Mouse (Mus musculus) spleen, adult 2 months (tissue): Measurements from ENCODE around the gene Pamr1. TPM values are rescaled to one million over a fixed set of nuclear protein-coding genes. Genes with fewer than 3 reads are reported as not detected.

ENCODE experiments used
- DNase-seq, 2 experiments: peaks; one replicate each; pipeline versions ENCODE4 v3.0.0 to v3.0.0-alpha.2; 2012 to 2021; ENCODE audit warnings: low spot score in 2 of 2, low read depth in 1 of 2
- H3K27ac ChIP-seq: fragments of 200-500 bp; 2 replicates; pipeline ENCODE4 v1.5.1; 2012; ENCODE audit warnings: low read length, inconsistent platforms; ENCODE audit not compliant: insufficient read depth
- H3K27me3 ChIP-seq: fragments of 200-500 bp; 2 replicates; pipeline ENCODE4 v1.6.1; 2012; ENCODE audit warnings: mild to moderate bottlenecking, moderate library complexity, low read length, inconsistent platforms; ENCODE audit not compliant: control insufficient read depth, insufficient read depth
- H3K36me3 ChIP-seq: fragments of 200-500 bp; 2 replicates; pipeline ENCODE4 v1.6.1; 2012; ENCODE audit warnings: mild to moderate bottlenecking, low read length, inconsistent platforms; ENCODE audit not compliant: control insufficient read depth, insufficient read depth
- H3K4me1 ChIP-seq: fragments of 200-500 bp; 2 replicates; pipeline ENCODE4 v1.6.1; 2011; ENCODE audit warnings: inconsistent platforms; ENCODE audit not compliant: control insufficient read depth, insufficient read depth, insufficient read length
- H3K4me3 ChIP-seq: fragments of 200-500 bp; 2 replicates; pipeline ENCODE4 v1.5.1; 2011; ENCODE audit warnings: mild to moderate bottlenecking, inconsistent platforms; ENCODE audit not compliant: insufficient read depth, insufficient read length; ENCODE audit errors: extremely low read depth
- CTCF ChIP-seq: fragments of 200-500 bp; IDR thresholded peaks from 2 replicates; pipeline ENCODE4 v1.5.1; 2011; ENCODE audit warnings: mild to moderate bottlenecking, inconsistent platforms; ENCODE audit not compliant: insufficient read depth, insufficient read length, insufficient replicate concordance; ENCODE audit errors: extremely low read depth
- POLR2A ChIP-seq: fragments of 200-500 bp; IDR thresholded peaks from 2 replicates; pipeline ENCODE4 v1.6.1; 2011; ENCODE audit warnings: low read depth, low read length, inconsistent platforms
- WGBS: fragments of 180-500 bp; shearing (Covaris S2); methylation state at CpG from one replicate; pipeline ENCODE4 v1.1.7; 2018; 5-methylcytosine and 5-hydroxymethylcytosine counted together
- polyA plus RNA-seq: library from polyadenylated mRNA; depleted of rRNA; stranded (reverse); fragments of >200 nt; gene quantifications from 2 replicates; pipeline ENCODE4 v1.2.3, GENCODE M21; 2012

Pamr1 gene
- polyA plus RNA-seq, 1 experiment, result 0.48 TPM

DNA sequence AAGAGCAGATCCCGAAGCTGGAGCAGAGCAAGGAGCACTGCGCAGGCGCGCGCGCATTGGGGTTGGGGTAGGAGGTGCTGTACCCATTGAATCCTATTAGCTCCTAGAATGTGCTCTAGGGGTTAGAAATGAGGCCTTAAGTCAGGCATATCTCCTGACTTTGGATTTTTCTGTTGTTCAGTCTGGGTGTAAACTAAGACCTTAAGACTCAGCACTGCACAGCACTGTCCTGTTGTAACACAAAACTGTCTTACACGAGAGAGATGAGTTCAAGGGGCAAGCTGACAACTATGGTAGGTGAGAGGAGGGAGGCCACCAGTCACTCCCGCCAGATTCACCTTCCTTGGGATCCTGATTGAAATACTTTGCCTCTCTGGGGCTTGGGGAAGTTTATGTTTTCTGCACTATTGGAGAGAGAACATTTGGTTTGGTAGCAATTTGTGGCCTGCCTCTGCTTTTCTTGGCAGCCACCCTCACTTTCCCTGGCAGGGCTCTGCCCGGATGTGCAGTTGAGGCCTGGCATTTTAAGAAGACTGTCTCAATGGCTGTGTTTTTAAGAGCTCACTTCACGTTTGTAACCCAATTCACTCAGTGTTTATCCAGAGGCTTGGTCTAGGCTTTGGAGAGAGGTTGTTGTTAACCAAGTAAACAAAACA, 99.2 kb downstream of the Pamr1 start:
- 88% methylated on average over 10 of the region's 10 CpGs for WGBS
- TF ChIP-seq POLR2A (no peak), CTCF (no peak)
- DNase-seq, result no peak

DNA sequence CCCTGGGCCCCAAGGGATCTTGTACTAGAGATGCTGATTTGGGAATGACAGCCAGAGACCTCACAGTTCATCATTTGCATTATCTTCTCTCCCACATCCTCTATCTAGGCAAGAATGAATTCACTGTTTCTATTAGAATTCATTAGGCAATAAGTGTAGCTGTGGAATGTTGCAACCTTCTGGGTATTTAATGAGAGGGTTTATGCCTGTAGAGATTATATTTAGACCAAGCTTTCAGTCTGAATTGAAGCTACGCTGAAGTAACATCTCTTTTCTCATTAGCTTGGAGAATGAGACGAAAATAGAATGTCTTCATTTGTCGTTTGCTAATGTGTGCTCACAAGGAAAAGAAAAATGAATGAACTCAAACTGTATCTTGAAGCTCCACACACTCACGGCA, 100.5 kb downstream of the Pamr1 start:
- TF ChIP-seq POLR2A (no peak), CTCF (no peak)
- Histone ChIP-seq H3K4me1 (no peaks in the 10 kb centered on the region), H3K4me3 (no peak overlapping the region), H3K27ac (no peak overlapping the region), H3K27me3 (no peaks in the 10 kb centered on the region), H3K36me3 (no peaks in the 10 kb centered on the region)
- DNase-seq, result no peak
- WGBS, result 83% methylated on average over 4 of the region's 4 CpGs

More for the DNA sequence above, 99.2 kb downstream of the Pamr1 start:
- no peaks in the 10 kb centered on the region for H3K27me3 ChIP-seq
- H3K4me3 ChIP-seq, result no peak overlapping the region
- no peak overlapping the region for H3K27ac ChIP-seq
- H3K36me3 ChIP-seq, result no peaks in the 10 kb centered on the region
- H3K4me1 ChIP-seq, result no peaks in the 10 kb centered on the region

DNA sequence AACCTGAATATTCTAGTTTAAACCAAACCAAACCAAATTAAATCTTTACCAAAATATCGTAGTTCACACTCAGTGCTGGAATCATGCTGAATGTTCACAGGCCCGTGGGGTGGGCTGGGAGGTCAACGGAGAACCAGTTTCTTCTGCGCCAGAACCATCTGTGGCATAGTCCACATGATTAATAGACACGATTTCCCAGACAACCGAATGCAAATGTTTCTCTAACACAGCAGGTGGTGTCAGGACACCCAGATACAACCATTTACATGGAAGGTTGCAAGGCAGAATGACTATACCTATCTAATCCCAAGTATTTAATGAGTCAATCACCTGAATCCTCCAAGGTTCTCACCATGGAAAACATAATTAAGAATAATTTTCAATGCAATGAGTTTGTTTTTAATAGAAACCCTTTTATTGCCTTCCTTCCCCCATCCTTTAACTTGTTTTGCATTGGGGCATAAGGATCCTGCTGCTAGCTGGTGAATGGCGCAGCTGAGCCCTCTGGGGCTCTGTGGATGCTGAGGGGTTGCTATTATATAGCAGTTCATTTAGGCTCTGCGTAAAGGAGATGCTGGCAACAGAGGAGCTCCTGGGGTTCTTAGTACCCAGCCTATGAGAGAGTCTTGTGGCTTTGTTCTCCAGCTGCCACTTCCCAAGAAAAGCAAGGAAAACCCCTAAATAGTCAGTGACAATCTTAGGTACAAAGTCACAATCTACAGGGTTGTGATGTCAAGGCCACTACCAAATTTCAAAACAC, 106.3 kb downstream of the Pamr1 start:
- no peak for DNase-seq
- Histone ChIP-seq H3K27ac (no peak overlapping the region), H3K4me3 (no peak overlapping the region), H3K4me1 (peaks cover 5% of the 10 kb centered on the region; the same call in 1 of the 2 replicates), H3K36me3 (no peaks in the 10 kb centered on the region), H3K27me3 (peaks cover 14% of the 10 kb centered on the region)
- no peak for TF ChIP-seq POLR2A
- WGBS, result 82% methylated on average over 8 of the region's 8 CpGs

DNA sequence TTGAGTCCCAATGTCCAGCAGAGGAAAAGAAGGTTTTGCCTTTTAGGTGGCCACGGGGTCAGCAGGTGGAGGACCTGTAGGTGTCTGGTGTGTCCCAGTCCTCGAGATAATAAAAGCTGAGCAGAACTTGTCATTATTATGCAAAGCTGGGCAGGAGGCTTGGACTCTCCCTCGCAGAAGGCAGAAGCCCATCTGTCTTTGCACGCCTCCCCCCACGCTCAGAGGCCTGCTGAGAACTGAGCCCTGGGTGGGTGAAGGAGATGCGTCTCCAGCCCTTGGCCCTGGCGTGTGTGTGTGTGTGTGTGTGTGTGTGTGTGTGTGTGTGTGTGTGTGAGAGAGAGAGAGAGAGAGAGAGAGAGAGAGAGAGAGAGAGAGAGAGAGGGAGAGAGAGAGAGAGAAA, 107.9 kb downstream of the Pamr1 start:
- Histone ChIP-seq H3K4me1 (peaks cover 5% of the 10 kb centered on the region; the same call in 1 of the 2 replicates), H3K4me3 (no peak overlapping the region), H3K36me3 (no peaks in the 10 kb centered on the region), H3K27me3 (peaks cover 14% of the 10 kb centered on the region), H3K27ac (no peak overlapping the region)
- 46% methylated on average over 7 of the region's 7 CpGs for WGBS
- DNase-seq, result no peak
- TF ChIP-seq POLR2A (no peak), CTCF (no peak)

DNA sequence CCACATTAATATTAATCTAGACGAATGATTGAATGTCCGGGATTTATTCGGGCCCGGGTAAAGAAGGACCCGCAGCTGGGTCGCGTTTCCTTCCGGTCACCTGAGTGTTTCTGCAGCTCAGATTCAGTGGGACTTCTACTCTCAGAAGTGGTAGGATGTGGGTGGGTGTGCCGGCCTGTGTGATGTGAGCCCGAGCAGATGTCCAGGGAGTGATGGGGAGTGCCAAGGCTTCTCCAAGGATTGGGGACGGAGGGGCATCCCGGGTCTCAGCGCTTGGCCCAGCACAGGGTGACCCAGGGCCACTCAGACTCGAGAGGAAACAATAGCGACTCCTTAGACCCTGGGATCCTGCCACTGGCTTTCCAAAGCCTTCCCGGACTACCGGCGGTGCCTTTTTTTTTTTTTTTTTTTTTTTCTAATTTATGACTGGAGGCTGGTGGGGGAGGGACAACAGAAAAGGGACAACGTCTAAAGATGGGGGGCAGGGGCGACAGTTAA, 108.4 kb downstream of the Pamr1 start, which contains the start of gene Slc1a2:
Gene Slc1a2, plus strand, starts transcription at position 497 of the 498 bp plus-strand sequence.
- H3K36me3 ChIP-seq, result no peaks in the 10 kb centered on the region
- peaks cover 14% of the 10 kb centered on the region for H3K27me3 ChIP-seq
- 2% methylated on average over 20 of the region's 20 CpGs for WGBS
- DNase-seq, result no peak
- H3K27ac ChIP-seq, result no peak within 1 kb of the TSS
- peak within 1 kb of the TSS; percentile 14; the same call in 1 of the 2 replicates for H3K4me3 ChIP-seq
- TF ChIP-seq CTCF (no peak), POLR2A (no peak)
- H3K4me1 ChIP-seq, result peaks cover 5% of the 10 kb centered on the region; the same call in 1 of the 2 replicates

DNA sequence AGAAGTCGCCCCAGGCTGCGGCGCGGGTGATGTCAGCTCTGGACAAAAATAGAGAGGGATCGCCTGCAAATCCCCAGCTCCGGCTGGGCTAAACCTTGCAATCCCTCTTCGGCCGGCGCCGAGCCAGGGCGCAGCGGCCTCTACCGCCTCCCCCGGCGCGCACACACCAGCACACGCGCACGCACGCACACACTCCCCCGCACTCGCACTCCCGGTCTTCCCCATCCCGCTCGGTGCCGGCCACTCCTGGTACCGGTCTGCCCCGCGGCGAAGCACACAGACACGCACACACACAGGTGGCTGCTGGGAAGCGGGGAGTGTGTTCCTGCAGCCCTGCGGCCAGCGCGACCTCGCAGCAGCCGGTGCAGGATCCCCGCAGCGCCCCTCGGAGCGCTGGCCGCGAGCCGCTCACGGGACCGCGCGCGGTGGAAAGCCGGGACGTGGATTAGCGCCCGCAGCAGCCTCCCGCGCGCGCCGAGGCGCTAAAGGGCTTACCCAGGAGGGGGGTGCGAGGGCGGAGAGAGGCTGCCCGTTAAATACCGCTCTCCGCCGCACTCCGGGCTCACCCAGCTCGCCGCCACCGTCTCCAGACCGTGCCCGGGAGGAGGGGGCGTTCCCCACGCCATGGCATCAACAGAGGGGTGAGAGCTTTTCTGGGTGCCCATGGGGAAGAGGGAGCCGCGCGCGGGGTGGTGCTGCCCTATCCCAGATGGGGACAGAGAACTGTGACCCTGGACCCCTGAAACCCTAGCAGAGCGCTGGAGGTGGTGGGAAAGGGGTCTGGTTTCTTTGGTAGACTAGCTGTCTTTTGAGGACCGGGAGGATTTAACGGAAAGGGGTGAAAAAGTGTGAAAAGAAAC, 109.1 kb downstream of the Pamr1 start:
- H3K4me3 ChIP-seq, result peak overlapping the region; percentile 14; the same call in 1 of the 2 replicates
- DNase-seq, result no peak
- peaks cover 14% of the 10 kb centered on the region for H3K27me3 ChIP-seq
- TF ChIP-seq POLR2A, result no peak
- no peak for TF ChIP-seq CTCF
- no peaks in the 10 kb centered on the region for H3K36me3 ChIP-seq
- H3K27ac ChIP-seq, result no peak overlapping the region
- WGBS, result 2% methylated on average over 74 of the region's 80 CpGs
- peaks cover 5% of the 10 kb centered on the region; the same call in 1 of the 2 replicates for H3K4me1 ChIP-seq
